Mouse (Mus musculus): ENCODE measurements around the gene Zfp113.

DNA sequence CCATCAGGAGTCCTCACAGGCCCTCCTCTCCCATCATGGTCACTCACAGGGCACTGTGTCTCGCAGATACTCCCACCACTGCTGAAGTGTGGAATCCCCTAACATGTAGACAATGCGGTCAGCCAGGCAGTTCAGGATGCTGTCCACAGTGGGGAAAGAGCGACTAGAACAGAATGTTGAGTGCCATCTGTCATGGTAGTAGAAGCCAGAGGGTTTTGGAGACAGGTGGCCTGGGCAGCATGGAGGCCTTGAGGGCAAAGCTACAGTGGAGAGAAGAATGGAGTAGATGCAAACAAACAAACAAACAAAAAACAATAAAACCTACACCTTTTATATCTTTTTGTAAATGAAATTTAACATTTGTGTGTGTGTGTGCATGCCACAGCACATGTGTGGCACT, 46.5 kb upstream of the Zfp113 start:
- TF ChIP-seq MAFK (IDR thresholded peaks at IDR 0.05; ENCODE audit: insufficient replicate concordance, low read length) (no peak), CTCF (conservative IDR thresholded peaks at IDR 0.05 in 1 of 2, IDR thresholded peaks at IDR 0.05 in 1 of 2; ENCODE audit: low read depth in 2 of 2, low read length in 2 of 2) (no peak), USF2 (conservative IDR thresholded peaks at IDR 0.05; ENCODE audit: low read depth, low read length) (no peak), POLR2A (IDR thresholded peaks at IDR 0.05; ENCODE audit: low read depth, low read length) (no peak)
